ENCODE assay signal across 32 mouse cellular contexts in genomic region chr8:35177314-35177713, GRCm38 (mm10).
DNase-seq lines count a peak whose midpoint lies in the region; ATAC-seq and TF ChIP-seq lines count a peak whose summit lies in the region.
"Had no signal": no experiment of that assay in that cellular context is flagged by ENCODE, and none has a peak within 500 bp of the region (broad histone marks: within the 10 kb centered on the region; RNA-seq: fewer than 3 reads in every experiment).

No protein-coding gene starts in this region.

- H3K4me2 ChIP-seq in lung, embryonic 15.5 days, result no peak overlapping the region
- H3K4me2 ChIP-seq in stomach, postnatal 0 days (replicated peaks; ENCODE audit: low read depth), result no peak overlapping the region
- no peak overlapping the region for H3K4me2 ChIP-seq in hindbrain, embryonic 13.5 days
- H3K4me2 ChIP-seq: embryonic facial prominence, embryonic 12.5 days; limb, embryonic 15.5 days; liver, embryonic 13.5 days; midbrain, embryonic 15.5 days; neural tube, embryonic 15.5 days had no signal

- no peak for TF ChIP-seq EP300 in stomach, postnatal 0 days (optimal IDR thresholded peaks at IDR 0.05)

- ATAC-seq in lung, embryonic 15.5 days (ENCODE audit: borderline replicate concordance, extremely low read depth, low FRiP score, low TSS enrichment), result peak; percentile 62; the same call in 1 of the 2 replicates
- peak; percentile 80 for ATAC-seq in stomach, postnatal 0 days (ENCODE audit: low FRiP score, low TSS enrichment)
- no peak for ATAC-seq in megakaryocyte progenitor cell, adult 5-6 weeks (replicated peaks; ENCODE audit: poor library complexity)
- ATAC-seq in hindbrain, embryonic 13.5 days (ENCODE audit: low FRiP score), result no peak
- ATAC-seq: forebrain, embryonic 16.5 days; hindbrain, postnatal 0 days; midbrain, embryonic 15.5 days had no signal

- no peak overlapping the region; the same call in 1 of the 2 replicates for H3K27ac ChIP-seq in lung, embryonic 15.5 days
- no peak overlapping the region for H3K27ac ChIP-seq in stomach, postnatal 0 days (replicated peaks)
- no peak overlapping the region for H3K27ac ChIP-seq in hindbrain, embryonic 13.5 days
- H3K27ac ChIP-seq: embryonic facial prominence, embryonic 12.5 days; forebrain, embryonic 10.5 days; gastrocnemius, adult 2 months; hindbrain, postnatal 0 days; limb, embryonic 10.5 days; limb, embryonic 15.5 days; liver, embryonic 13.5 days; macrophage; midbrain, embryonic 15.5 days; neural tube, embryonic 15.5 days had no signal

- H3K27me3 ChIP-seq in lung, embryonic 15.5 days, result no peaks in the 10 kb centered on the region
- H3K27me3 ChIP-seq in stomach, postnatal 0 days (ENCODE audit: control insufficient read depth, insufficient read depth, low read length), result no peaks in the 10 kb centered on the region
- no peaks in the 10 kb centered on the region for H3K27me3 ChIP-seq in hindbrain, embryonic 13.5 days
- H3K27me3 ChIP-seq: embryonic facial prominence, embryonic 12.5 days; limb, embryonic 15.5 days; liver, embryonic 13.5 days; midbrain, embryonic 15.5 days; neural tube, embryonic 15.5 days had no signal

- 0 out of 2 replicates have a peak, but pooled peaks cover 6% of the 10 kb centered on the region for H3K4me1 ChIP-seq in lung, embryonic 15.5 days
- 0 out of 2 replicates have a peak, but pooled peaks cover 2% of the 10 kb centered on the region for H3K4me1 ChIP-seq in stomach, postnatal 0 days (replicated peaks; ENCODE audit: control insufficient read depth, insufficient read depth)
- no peaks in the 10 kb centered on the region for H3K4me1 ChIP-seq in hindbrain, embryonic 13.5 days (replicated peaks)
- H3K4me1 ChIP-seq: embryonic facial prominence, embryonic 12.5 days; forebrain, embryonic 10.5 days; limb, embryonic 15.5 days; liver, embryonic 13.5 days; midbrain, embryonic 15.5 days; neural tube, embryonic 15.5 days had no signal

- DNase-seq in heart, adult 11 months, result peak; percentile 55
- no peak for DNase-seq in heart, adult 18-20 months
- DNase-seq in lung, postnatal 25 days (ENCODE audit: low spot score), result peak; percentile 65
- peak; percentile 56 for DNase-seq in stomach, postnatal 0 days (ENCODE audit: low spot score)
- no peak for DNase-seq in embryo, embryonic 10.5 days (ENCODE audit: low spot score)
- DNase-seq: adrenal gland, postnatal 10 days; cerebellum, adult 11 months; cerebellum, adult 9-10 months; cerebellum, postnatal 36 days; embryo, embryonic 11 days; gastrocnemius, adult 2 months; gastrocnemius, postnatal 36 days; kidney, adult 11 months; kidney, postnatal 14 days; liver, embryonic 13.5 days; retina, postnatal 1 day; right cerebral cortex, postnatal 25 days; spleen, adult 18-20 months; thymus, postnatal 4 days had no signal

- no peak overlapping the region for H3K4me3 ChIP-seq in lung, embryonic 15.5 days
- H3K4me3 ChIP-seq in stomach, postnatal 0 days (ENCODE audit: low read depth, low read length), result no peak overlapping the region
- no peak overlapping the region for H3K4me3 ChIP-seq in hindbrain, embryonic 13.5 days
- H3K4me3 ChIP-seq: embryonic facial prominence, embryonic 12.5 days; forebrain, embryonic 10.5 days; gastrocnemius, adult 2 months; limb, embryonic 10.5 days; limb, embryonic 15.5 days; liver, embryonic 13.5 days; midbrain, embryonic 15.5 days; neural tube, embryonic 15.5 days had no signal

- no peak for TF ChIP-seq CTCF in stomach, postnatal 0 days (IDR thresholded peaks at IDR 0.05; ENCODE audit: low read depth)

- H3K9ac ChIP-seq in lung, embryonic 15.5 days, result no peak overlapping the region
- H3K9ac ChIP-seq in stomach, postnatal 0 days (ENCODE audit: low read length), result no peak overlapping the region
- no peak overlapping the region for H3K9ac ChIP-seq in hindbrain, embryonic 13.5 days
- H3K9ac ChIP-seq: embryonic facial prominence, embryonic 12.5 days; limb, embryonic 15.5 days; liver, embryonic 13.5 days; midbrain, embryonic 15.5 days; neural tube, embryonic 15.5 days had no signal

- 46% methylated on average over 5 of the region's 5 CpGs for WGBS in lung, embryonic 15.5 days
- 50% methylated on average over 5 of the region's 5 CpGs for WGBS in stomach, postnatal 0 days
- WGBS in hindbrain, embryonic 13.5 days, result 79% methylated on average over 5 of the region's 5 CpGs

- no peaks in the 10 kb centered on the region for H3K36me3 ChIP-seq in lung, embryonic 15.5 days
- H3K36me3 ChIP-seq in stomach, postnatal 0 days (ENCODE audit: control insufficient read depth, insufficient read depth, low read length), result no peaks in the 10 kb centered on the region
- no peaks in the 10 kb centered on the region for H3K36me3 ChIP-seq in hindbrain, embryonic 13.5 days
- H3K36me3 ChIP-seq: embryonic facial prominence, embryonic 12.5 days; forebrain, embryonic 10.5 days; G1E; limb, embryonic 10.5 days; limb, embryonic 15.5 days; liver, embryonic 13.5 days; midbrain, embryonic 15.5 days; neural tube, embryonic 15.5 days had no signal

- no peaks in the 10 kb centered on the region for H3K9me3 ChIP-seq in lung, embryonic 15.5 days
- no peaks in the 10 kb centered on the region for H3K9me3 ChIP-seq in stomach, postnatal 0 days (ENCODE audit: control insufficient read depth, low read length)
- H3K9me3 ChIP-seq in hindbrain, embryonic 13.5 days, result no peaks in the 10 kb centered on the region
- H3K9me3 ChIP-seq: embryonic facial prominence, embryonic 12.5 days; forebrain, embryonic 10.5 days; limb, embryonic 10.5 days; limb, embryonic 15.5 days; liver, embryonic 13.5 days; midbrain, embryonic 15.5 days; neural tube, embryonic 15.5 days had no signal

Comparison
In these comparisons a context has a peak if more than half of its experiments do, and no peak if none do; other contexts are left out.
1. DNase-seq: peak in heart, adult 11 months (single experiment), lung, postnatal 25 days (single experiment) and stomach, postnatal 0 days (single experiment); none in heart, adult 18-20 months (0 of 2) and embryo, embryonic 10.5 days (single experiment).
2. ATAC-seq: peak in lung, embryonic 15.5 days (single experiment) and stomach, postnatal 0 days (single experiment); none in megakaryocyte progenitor cell, adult 5-6 weeks (single experiment) and hindbrain, embryonic 13.5 days (single experiment).